Mouse (Mus musculus) erythroid progenitor cell, adult 5-6 weeks (primary cell): Measurements from ENCODE around the gene Fam169a. TPM values are rescaled to one million over a fixed set of nuclear protein-coding genes. Genes with fewer than 3 reads are reported as not detected.
"Not testable (repeated sequence)": the region's sequence is repeated elsewhere in the genome, so short reads cannot be mapped to it uniquely, and the experiment has no call there.

ENCODE experiments used
- ATAC-seq: replicated peaks from 2 replicates; pipeline ENCODE4 v1.8.0; 2016; ENCODE audit warnings: moderate number of reproducible peaks, mild to moderate bottlenecking, moderate TSS enrichment, inconsistent platforms; ENCODE audit not compliant: poor library complexity, low FRiP score, severe bottlenecking
- total RNA-seq, 2 experiments: library from RNA; stranded (forward) in 1 of 2; stranded (reverse) in 1 of 2; fragments of 150-400 nt in 1 of 2; fragments of 186-747, 209-891 nt in 1 of 2; gene quantifications; 2 replicates each; pipeline versions ENCODE4 v1.2.3 to v1.2.4; 2015 to 2017; ENCODE audit warnings: low replicate concordance in 2 of 2

The Fam169a gene
- total RNA-seq, 2 experiments from 2014 or later, result 1.4 TPM; not detected in 1

- no peak for ATAC-seq
Observed at GRCm38 (mm10) chr13:97073497-97073896, 6.4 kb downstream of the Fam169a start.

GRCm38 (mm10) chr13:97077556-97077955 lies 10.5 kb downstream of the Fam169a start:
- no peak for ATAC-seq

GRCm38 (mm10) chr13:97080201-97080600 lies 13.1 kb downstream of the Fam169a start:
- no peak for ATAC-seq

GRCm38 (mm10) chr13:97080615-97081014 lies 13.5 kb downstream of the Fam169a start:
- no peak for ATAC-seq

GRCm38 (mm10) chr13:97082432-97082831 lies 15.3 kb downstream of the Fam169a start:
- ATAC-seq, result peak; percentile 56

GRCm38 (mm10) chr13:97086316-97086715 lies 19.2 kb downstream of the Fam169a start:
- ATAC-seq, result peak; percentile 55

GRCm38 (mm10) chr13:97087421-97087820 lies 20.3 kb downstream of the Fam169a start:
- ATAC-seq, result no peak

GRCm38 (mm10) chr13:97088183-97088582 lies 21.1 kb downstream of the Fam169a start:
- ATAC-seq, result no peak

GRCm38 (mm10) chr13:97095726-97096125 lies 28.6 kb downstream of the Fam169a start:
- ATAC-seq, result no peak

GRCm38 (mm10) chr13:97099187-97099852 lies 32.2 kb downstream of the Fam169a start, which contains the start of gene Gm6169:
Gene Gm6169, minus strand, starts transcription at chr13:97099237.
- no peak for ATAC-seq

GRCm38 (mm10) chr13:97104996-97105395 lies 37.9 kb downstream of the Fam169a start:
- no peak for ATAC-seq

GRCm38 (mm10) chr13:97107721-97108120 lies 40.6 kb downstream of the Fam169a start:
- not testable (repeated sequence) for ATAC-seq

GRCm38 (mm10) chr13:97109046-97109445 lies 42.0 kb downstream of the Fam169a start:
- no peak for ATAC-seq

- ATAC-seq, result no peak
Observed at GRCm38 (mm10) chr13:97121341-97121740, 54.3 kb downstream of the Fam169a start.

GRCm38 (mm10) chr13:97129654-97130053 lies 62.6 kb downstream of the Fam169a start:
- ATAC-seq, result not testable (repeated sequence)

- not testable (repeated sequence) for ATAC-seq
Observed at GRCm38 (mm10) chr13:97130413-97130812, 63.3 kb downstream of the Fam169a start.

- ATAC-seq, result peak; percentile 100
Observed at GRCm38 (mm10) chr13:97137466-97138400, 70.6 kb downstream of the Fam169a start, which contains the start of the genes Gfm2 and Nsa2. Gene Gfm2, plus strand, starts transcription at chr13:97137937. Gene Nsa2, minus strand, starts transcription at chr13:97137937.

- ATAC-seq, result not testable (repeated sequence)
Observed at GRCm38 (mm10) chr13:97138404-97138931, 71.4 kb downstream of the Fam169a start.

GRCm38 (mm10) chr13:97142321-97142720 lies 75.2 kb downstream of the Fam169a start:
- ATAC-seq, result no peak

- peak; percentile 72 for ATAC-seq
Observed at GRCm38 (mm10) chr13:97145834-97146233, 78.7 kb downstream of the Fam169a start.
